Mouse (Mus musculus): ENCODE measurements around the gene Tshz3. TPM values are rescaled to one million over a fixed set of nuclear protein-coding genes. Genes with fewer than 3 reads are reported as not detected.

The Tshz3 gene
- polyA plus RNA-seq, 1 experiment from 2014 or later, result 5.0 TPM

- no peak overlapping the region for H3K27ac ChIP-seq (ENCODE audit: low read depth, low read length)
- H3K9ac ChIP-seq (ENCODE audit: low read depth, low read length), result no peak overlapping the region
- H3K27me3 ChIP-seq (ENCODE audit: control insufficient read depth, insufficient read depth, low read length), result peaks cover 73% of the 10 kb centered on the region
- 16% methylated on average over 3 of the region's 3 CpGs for WGBS (ENCODE audit: insufficient replicate concordance)
- no peaks in the 10 kb centered on the region for H3K9me3 ChIP-seq (replicated peaks; ENCODE audit: control insufficient read depth, low read length)
- H3K36me3 ChIP-seq (ENCODE audit: control insufficient read depth, insufficient read depth, low read length), result no peaks in the 10 kb centered on the region
- H3K4me3 ChIP-seq (ENCODE audit: low read depth, low read length), result no peak overlapping the region
- no peak overlapping the region for H3K4me2 ChIP-seq
- peaks cover 4% of the 10 kb centered on the region; the same call in 1 of the 2 replicates for H3K4me1 ChIP-seq (ENCODE audit: control insufficient read depth, insufficient read depth, low read length)
- ATAC-seq (replicated peaks; ENCODE audit: insufficient number of reproducible peaks, low FRiP score, low TSS enrichment), result no peak
These were observed 4.8 kb upstream of the Tshz3 start for GRCm38 (mm10) chr7:36693081-36693480.

GRCm38 (mm10) chr7:36694642-36695191, 3.2 kb upstream of the Tshz3 start:
- no peaks in the 10 kb centered on the region for H3K36me3 ChIP-seq (ENCODE audit: control insufficient read depth, insufficient read depth, low read length)
- H3K9ac ChIP-seq (ENCODE audit: low read depth, low read length), result no peak overlapping the region
- ATAC-seq (replicated peaks; ENCODE audit: insufficient number of reproducible peaks, low FRiP score, low TSS enrichment), result no peak
- peaks cover 4% of the 10 kb centered on the region; the same call in 1 of the 2 replicates for H3K4me1 ChIP-seq (ENCODE audit: control insufficient read depth, insufficient read depth, low read length)
- H3K4me2 ChIP-seq, result no peak overlapping the region; the same call in 1 of the 2 replicates
- no peaks in the 10 kb centered on the region for H3K9me3 ChIP-seq (replicated peaks; ENCODE audit: control insufficient read depth, low read length)
- no peak overlapping the region for H3K27ac ChIP-seq (ENCODE audit: low read depth, low read length)
- 13% methylated on average over 7 of the region's 7 CpGs for WGBS (ENCODE audit: insufficient replicate concordance)
- H3K4me3 ChIP-seq (ENCODE audit: low read depth, low read length), result peak overlapping the region; percentile 2; the same call in 1 of the 2 replicates
- peaks cover 63% of the 10 kb centered on the region for H3K27me3 ChIP-seq (ENCODE audit: control insufficient read depth, insufficient read depth, low read length)

- no peaks in the 10 kb centered on the region for H3K9me3 ChIP-seq (replicated peaks; ENCODE audit: control insufficient read depth, low read length)
- H3K4me2 ChIP-seq, result peak overlapping the region; percentile 100
- peak overlapping the region; percentile 60; the same call in 1 of the 2 replicates for H3K9ac ChIP-seq (ENCODE audit: low read depth, low read length)
- no peak for ATAC-seq (replicated peaks; ENCODE audit: insufficient number of reproducible peaks, low FRiP score, low TSS enrichment)
- H3K27me3 ChIP-seq (ENCODE audit: control insufficient read depth, insufficient read depth, low read length), result peaks cover 57% of the 10 kb centered on the region
- H3K4me3 ChIP-seq (ENCODE audit: low read depth, low read length), result peak overlapping the region; percentile 80
- WGBS (ENCODE audit: insufficient replicate concordance), result under 1% methylated on average over 24 of the region's 25 CpGs
- peaks cover 4% of the 10 kb centered on the region; the same call in 1 of the 2 replicates for H3K4me1 ChIP-seq (ENCODE audit: control insufficient read depth, insufficient read depth, low read length)
- no peaks in the 10 kb centered on the region for H3K36me3 ChIP-seq (ENCODE audit: control insufficient read depth, insufficient read depth, low read length)
- no peak overlapping the region for H3K27ac ChIP-seq (ENCODE audit: low read depth, low read length)
These were observed 2.6 kb upstream of the Tshz3 start for GRCm38 (mm10) chr7:36695276-36695675.

GRCm38 (mm10) chr7:36695791-36696241, 2.1 kb upstream of the Tshz3 start:
- Histone ChIP-seq H3K4me2 (peak overlapping the region; percentile 100), H3K4me3 (ENCODE audit: low read depth, low read length) (peak overlapping the region; percentile 80), H3K9ac (ENCODE audit: low read depth, low read length) (peak overlapping the region; percentile 60), H3K27me3 (ENCODE audit: control insufficient read depth, insufficient read depth, low read length) (peaks cover 52% of the 10 kb centered on the region), H3K4me1 (ENCODE audit: control insufficient read depth, insufficient read depth, low read length) (peaks cover 2% of the 10 kb centered on the region; the same call in 1 of the 2 replicates), H3K36me3 (ENCODE audit: control insufficient read depth, insufficient read depth, low read length) (no peaks in the 10 kb centered on the region), H3K27ac (ENCODE audit: low read depth, low read length) (no peak overlapping the region), H3K9me3 (replicated peaks; ENCODE audit: control insufficient read depth, low read length) (no peaks in the 10 kb centered on the region)
- under 1% methylated on average over 42 of the region's 42 CpGs for WGBS (ENCODE audit: insufficient replicate concordance)
- no peak for ATAC-seq (replicated peaks; ENCODE audit: insufficient number of reproducible peaks, low FRiP score, low TSS enrichment)

GRCm38 (mm10) chr7:36696406-36697117, 1.4 kb upstream of the Tshz3 start:
- Histone ChIP-seq H3K36me3 (ENCODE audit: control insufficient read depth, insufficient read depth, low read length) (no peaks in the 10 kb centered on the region), H3K4me3 (ENCODE audit: low read depth, low read length) (peak overlapping the region; percentile 80), H3K4me1 (ENCODE audit: control insufficient read depth, insufficient read depth, low read length) (no peaks in the 10 kb centered on the region; the same call in 1 of the 2 replicates), H3K27ac (ENCODE audit: low read depth, low read length) (peak overlapping the region; percentile 47; the same call in 1 of the 2 replicates), H3K27me3 (ENCODE audit: control insufficient read depth, insufficient read depth, low read length) (peaks cover 49% of the 10 kb centered on the region), H3K9ac (ENCODE audit: low read depth, low read length) (peak overlapping the region; percentile 66), H3K9me3 (replicated peaks; ENCODE audit: control insufficient read depth, low read length) (no peaks in the 10 kb centered on the region), H3K4me2 (peak overlapping the region; percentile 100)
- under 1% methylated on average over 55 of the region's 62 CpGs for WGBS (ENCODE audit: insufficient replicate concordance)
- ATAC-seq (replicated peaks; ENCODE audit: insufficient number of reproducible peaks, low FRiP score, low TSS enrichment), result peak; percentile 25; the same call in 1 of the 2 replicates

GRCm38 (mm10) chr7:36697118-36697855, 631 bp upstream of the Tshz3 start:
- H3K27ac ChIP-seq (ENCODE audit: low read depth, low read length), result peak overlapping the region; percentile 47
- peak overlapping the region; percentile 80 for H3K4me3 ChIP-seq (ENCODE audit: low read depth, low read length)
- ATAC-seq (replicated peaks; ENCODE audit: insufficient number of reproducible peaks, low FRiP score, low TSS enrichment), result peak; percentile 75
- peaks cover 43% of the 10 kb centered on the region for H3K27me3 ChIP-seq (ENCODE audit: control insufficient read depth, insufficient read depth, low read length)
- H3K4me1 ChIP-seq (ENCODE audit: control insufficient read depth, insufficient read depth, low read length), result no peaks in the 10 kb centered on the region; the same call in 1 of the 2 replicates
- peak overlapping the region; percentile 66 for H3K9ac ChIP-seq (ENCODE audit: low read depth, low read length)
- H3K36me3 ChIP-seq (ENCODE audit: control insufficient read depth, insufficient read depth, low read length), result no peaks in the 10 kb centered on the region
- H3K9me3 ChIP-seq (replicated peaks; ENCODE audit: control insufficient read depth, low read length), result no peaks in the 10 kb centered on the region
- WGBS (ENCODE audit: insufficient replicate concordance), result 1% methylated on average over 42 of the region's 62 CpGs
- peak overlapping the region; percentile 100 for H3K4me2 ChIP-seq

- no peak for ATAC-seq (replicated peaks; ENCODE audit: insufficient number of reproducible peaks, low FRiP score, low TSS enrichment)
- Histone ChIP-seq H3K9ac (ENCODE audit: low read depth, low read length) (peak overlapping the region; percentile 66), H3K9me3 (replicated peaks; ENCODE audit: control insufficient read depth, low read length) (no peaks in the 10 kb centered on the region), H3K27ac (ENCODE audit: low read depth, low read length) (no peak overlapping the region), H3K4me1 (ENCODE audit: control insufficient read depth, insufficient read depth, low read length) (no peaks in the 10 kb centered on the region; the same call in 1 of the 2 replicates), H3K36me3 (ENCODE audit: control insufficient read depth, insufficient read depth, low read length) (no peaks in the 10 kb centered on the region), H3K4me3 (ENCODE audit: low read depth, low read length) (peak overlapping the region; percentile 80), H3K4me2 (peak overlapping the region; percentile 100), H3K27me3 (ENCODE audit: control insufficient read depth, insufficient read depth, low read length) (peaks cover 30% of the 10 kb centered on the region)
- 0% methylated on average over 16 of the region's 16 CpGs for WGBS (ENCODE audit: insufficient replicate concordance)
These were observed 650 bp downstream of the Tshz3 start for GRCm38 (mm10) chr7:36698589-36698946.

Measured in heart, embryonic 11.5 days (tissue).